Mouse (Mus musculus): ENCODE measurements around the gene Cdk14.
A peak's percentile ranks its signal among the peaks of the same experiment; 100 is the strongest.

Gene Cdk14

GRCm38 (mm10) chr5:5419992-5420455, at the start of gene Cdk14:
Cdk14 (minus strand) TSS chr5:5420312.
- DNase-seq (ENCODE audit: extremely low spot score, low spot score), result no peak

GRCm38 (mm10) chr5:5465256-5465655, 45.1 kb upstream of the Cdk14 start:
- no peak for DNase-seq (ENCODE audit: extremely low spot score, low spot score)

DNA sequence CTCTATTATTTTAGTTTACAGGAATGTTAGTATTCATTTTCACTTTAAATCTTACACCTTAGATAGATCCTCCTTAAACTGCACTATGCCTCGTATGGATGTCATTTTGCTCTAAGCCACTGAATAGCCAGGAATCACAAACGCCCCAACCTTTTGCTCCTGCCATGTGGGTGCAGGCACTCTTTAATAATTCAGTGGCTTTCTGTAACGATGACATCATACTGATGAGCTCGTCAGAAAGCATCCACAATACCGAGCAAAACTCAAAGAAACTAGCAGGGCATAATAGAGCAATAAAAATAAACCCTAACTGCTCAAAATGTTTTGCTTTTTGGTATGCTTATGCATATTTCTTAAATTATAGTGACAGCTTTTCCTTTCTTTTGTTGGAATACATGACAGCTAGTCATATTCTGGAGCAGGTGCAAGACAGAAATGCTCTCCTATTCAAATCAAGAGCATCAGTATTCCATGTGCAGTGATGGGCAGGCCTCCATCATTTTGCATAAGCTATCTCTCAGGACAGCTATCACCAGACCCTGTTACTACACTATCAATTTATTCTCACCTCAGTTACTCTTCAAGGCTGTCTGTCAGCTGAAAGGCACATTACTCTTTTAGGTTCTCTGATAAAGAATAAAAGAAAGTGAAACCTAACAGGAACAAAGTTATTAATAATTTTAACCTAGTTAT, 11.8 kb upstream of the Cdk14 start:
- no peak for DNase-seq (ENCODE audit: extremely low spot score, low spot score)

DNA sequence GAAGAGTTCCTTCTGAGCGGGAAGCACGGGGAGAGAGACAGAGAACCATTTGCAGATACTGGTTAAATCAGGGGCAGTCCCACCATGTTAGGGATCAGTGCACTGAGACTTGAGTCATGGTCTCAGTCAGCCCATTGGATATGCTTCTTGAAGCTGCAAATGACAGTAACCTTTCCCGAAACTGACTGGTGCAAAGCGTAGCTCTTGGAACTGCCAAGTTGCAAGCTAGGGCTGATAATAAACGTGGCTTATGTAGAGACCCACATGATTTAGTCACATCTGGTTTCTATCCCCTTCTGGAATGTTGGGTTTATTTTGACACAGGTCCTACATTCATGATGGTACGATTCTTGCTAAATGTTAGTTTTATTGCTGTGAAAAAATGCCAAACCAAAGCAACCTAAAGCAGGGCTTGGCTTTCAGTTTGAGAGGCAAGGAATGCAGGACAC, 3.6 kb upstream of the Cdk14 start:
- no peak for DNase-seq (ENCODE audit: extremely low spot score, low spot score)

DNA sequence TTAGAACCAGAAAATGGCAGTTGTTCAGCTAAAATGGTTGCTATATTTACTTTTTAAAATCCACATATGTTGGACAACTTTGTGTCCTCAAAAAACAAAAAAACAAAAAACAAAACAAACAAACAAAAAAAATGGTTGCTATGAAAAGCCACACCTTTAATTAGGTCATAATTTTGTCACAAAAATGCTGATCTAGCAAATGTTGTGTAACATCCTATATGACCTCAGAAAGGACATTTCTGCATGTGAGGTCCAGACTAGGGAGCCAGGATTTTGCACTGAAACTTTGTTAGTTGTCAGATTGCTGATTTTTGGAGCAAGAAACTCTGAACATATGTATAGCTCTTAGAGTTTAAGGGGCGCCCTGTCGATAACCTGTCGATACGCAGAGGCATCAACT, 3.0 kb upstream of the Cdk14 start:
- DNase-seq (ENCODE audit: extremely low spot score, low spot score), result no peak

DNA sequence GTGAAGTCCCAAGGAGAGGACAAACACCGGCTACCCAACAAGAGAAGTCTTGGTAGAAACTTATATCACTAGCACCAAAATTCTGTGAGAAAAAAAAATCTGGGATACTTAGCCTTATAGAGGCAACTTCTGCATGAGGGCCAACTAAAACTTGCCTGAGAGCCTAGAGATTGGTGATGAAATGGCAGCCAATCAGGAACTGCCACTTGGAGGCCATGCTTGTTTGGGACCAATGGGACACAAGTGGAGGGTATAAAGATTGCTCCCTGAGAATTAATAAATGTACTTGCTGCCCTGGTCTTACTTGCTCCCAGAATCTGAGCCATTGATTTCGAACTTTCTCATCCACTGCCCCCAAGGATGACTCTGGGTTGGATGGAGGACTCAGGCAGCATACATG, 1.3 kb upstream of the Cdk14 start:
- DNase-seq (ENCODE audit: extremely low spot score, low spot score), result no peak

DNA sequence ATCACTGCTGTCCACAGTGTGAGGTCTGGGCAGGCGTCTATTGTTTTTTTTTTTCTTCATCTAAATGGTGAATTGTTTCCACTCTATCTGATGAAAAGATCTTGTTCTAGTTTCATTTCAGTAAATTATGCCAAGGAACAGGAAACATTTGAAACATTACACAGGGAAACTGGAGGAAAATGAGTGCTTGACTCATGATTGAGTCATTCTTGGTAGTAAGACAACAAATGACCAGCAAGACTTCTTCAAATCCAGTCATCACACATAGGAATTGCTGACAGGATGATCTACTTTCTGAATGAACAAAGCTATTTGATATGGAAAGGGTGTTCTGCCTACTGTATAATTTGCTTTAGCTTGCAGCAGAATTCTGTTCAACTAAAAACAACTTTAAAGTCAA, 859 bp downstream of the Cdk14 start:
- no peak for DNase-seq (ENCODE audit: extremely low spot score, low spot score)

DNA sequence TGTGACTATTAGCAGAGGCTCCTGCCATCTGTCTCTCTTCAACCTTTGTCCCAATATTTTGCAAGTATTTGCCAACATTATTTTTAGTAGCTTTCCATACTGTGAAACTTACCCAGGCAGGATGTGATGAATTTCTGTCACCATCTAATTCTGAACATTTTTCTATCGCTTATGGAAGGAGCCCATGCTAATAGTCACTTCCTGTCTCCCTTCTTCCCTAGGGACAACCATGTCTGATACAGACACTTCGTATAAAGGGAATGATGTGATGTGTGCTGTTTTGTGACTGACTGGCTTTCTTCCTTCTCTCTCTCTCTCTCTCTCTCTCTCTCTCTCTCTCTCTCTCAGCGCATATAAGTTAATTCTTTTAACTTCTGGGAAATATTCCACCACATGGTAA, 5.3 kb downstream of the Cdk14 start:
- DNase-seq (ENCODE audit: extremely low spot score, low spot score), result no peak

- no peak for DNase-seq (ENCODE audit: extremely low spot score, low spot score)
Measured at GRCm38 (mm10) chr5:5411886-5412285, 8.2 kb downstream of the Cdk14 start.

- DNase-seq (ENCODE audit: extremely low spot score, low spot score), result no peak
Measured at GRCm38 (mm10) chr5:5401986-5402385, 18.1 kb downstream of the Cdk14 start.

DNA sequence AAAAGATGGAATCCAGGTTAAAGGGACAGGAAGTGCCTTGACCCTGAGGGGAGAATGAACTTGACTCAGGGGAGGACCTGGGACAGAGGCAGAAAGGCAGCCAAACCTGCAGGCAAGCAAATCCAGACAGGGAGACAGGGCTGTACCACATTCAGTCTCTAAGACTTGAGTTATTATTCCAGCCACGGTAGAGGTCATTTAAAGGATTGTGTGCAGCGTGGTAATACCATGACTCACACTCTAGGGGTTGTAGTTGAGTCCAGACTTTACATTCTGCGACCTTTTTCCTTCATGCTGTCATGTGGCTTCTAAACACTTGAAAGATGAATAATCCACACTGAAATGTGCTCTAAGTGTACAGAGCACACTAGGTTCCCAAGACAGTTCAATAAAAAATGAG, 27.3 kb downstream of the Cdk14 start:
- no peak for DNase-seq (ENCODE audit: extremely low spot score, low spot score)

DNA sequence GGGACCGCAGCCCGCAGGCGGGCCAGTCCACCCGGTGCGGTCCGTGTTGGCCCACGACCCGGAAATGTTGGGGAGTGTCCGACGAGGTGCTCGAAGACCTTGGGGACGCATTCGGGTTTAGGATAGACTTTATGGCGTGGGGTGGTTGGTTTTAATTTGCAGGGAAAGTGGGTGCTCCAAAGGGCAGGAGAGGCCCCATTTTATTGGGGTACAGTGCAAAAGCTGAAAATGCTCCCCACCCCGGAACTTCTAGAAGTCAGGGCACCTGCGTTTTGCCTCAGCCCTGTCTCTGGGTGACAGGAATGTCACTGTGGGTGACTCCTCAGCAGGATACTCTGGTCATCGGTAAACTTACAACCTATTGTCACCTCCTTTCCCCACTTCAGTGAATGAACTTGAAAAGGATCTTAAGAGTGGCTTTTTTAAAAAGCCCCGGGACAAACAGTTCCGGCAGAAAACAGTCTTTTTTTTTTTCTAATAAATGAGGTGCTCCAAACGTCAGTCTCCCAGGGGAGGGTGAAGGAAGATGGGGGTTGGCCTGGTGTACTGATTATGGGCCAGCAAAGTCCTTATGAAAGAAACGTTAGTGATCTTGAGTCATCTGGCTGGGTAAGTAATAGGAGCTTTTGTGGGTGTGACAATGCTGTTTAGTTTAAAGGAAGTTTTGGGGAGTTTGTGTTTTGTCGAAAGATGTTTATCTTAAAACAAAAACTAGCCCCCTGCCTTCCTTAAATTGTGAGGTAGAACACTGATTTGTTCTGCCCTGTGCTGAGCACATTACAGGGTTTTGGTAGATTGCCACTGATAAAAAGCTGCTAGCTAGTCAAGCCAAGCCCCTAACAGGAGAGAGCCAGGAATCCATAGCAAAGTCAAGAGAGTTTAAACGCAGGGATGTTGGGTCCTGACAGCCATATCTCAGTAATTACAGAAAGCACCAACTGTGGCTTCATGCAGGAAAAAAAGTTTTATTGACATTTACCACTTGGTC, 39.1 kb downstream of the Cdk14 start:
- DNase-seq (ENCODE audit: extremely low spot score, low spot score), result no peak

DNA sequence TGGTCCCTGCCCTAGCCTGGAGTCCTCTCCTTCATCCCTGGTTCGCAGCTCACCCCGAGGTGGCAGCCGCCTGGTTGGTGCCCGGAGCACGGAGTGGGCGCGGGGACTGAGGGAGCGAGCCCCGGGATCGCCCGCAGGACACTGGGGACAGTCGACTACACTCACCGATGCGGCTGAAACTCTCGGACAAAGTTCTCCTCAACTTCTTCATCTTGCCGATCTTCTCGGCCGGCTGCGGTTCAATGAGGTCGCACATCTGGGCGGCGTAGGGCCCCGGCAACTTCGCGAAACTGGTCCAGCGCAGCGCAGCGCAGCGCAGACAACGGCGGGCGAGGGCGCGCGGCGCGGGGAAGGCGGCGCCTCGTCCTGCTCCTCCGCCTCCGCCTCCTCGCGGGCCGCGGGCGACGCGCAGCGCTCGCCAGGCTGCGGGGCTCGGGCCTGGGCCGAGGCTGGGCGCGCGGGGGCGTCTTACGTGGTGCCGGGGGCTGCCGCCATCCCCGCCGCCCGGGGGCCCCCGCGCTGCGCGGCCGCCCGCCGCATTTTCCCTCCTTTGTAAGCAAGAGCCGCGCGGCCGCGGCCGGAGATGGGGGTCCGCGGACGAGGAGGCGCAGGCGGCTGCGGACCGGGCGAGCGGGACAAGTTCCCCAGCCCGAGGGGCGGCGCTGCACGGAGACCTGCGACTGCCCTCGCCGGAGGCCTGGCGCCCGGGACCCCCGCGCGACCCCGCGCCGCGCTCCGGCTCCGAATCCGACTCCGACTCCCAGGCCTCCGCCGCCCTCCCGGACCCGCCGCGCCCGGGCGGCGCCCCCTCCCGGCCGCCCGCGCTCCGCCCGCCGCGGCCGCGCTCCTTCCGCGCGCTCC, 40.0 kb downstream of the Cdk14 start:
- DNase-seq (ENCODE audit: extremely low spot score, low spot score), result peak; percentile 82

- no peak for DNase-seq (ENCODE audit: extremely low spot score, low spot score)
Measured at GRCm38 (mm10) chr5:5379501-5379869, 40.6 kb downstream of the Cdk14 start.

DNA sequence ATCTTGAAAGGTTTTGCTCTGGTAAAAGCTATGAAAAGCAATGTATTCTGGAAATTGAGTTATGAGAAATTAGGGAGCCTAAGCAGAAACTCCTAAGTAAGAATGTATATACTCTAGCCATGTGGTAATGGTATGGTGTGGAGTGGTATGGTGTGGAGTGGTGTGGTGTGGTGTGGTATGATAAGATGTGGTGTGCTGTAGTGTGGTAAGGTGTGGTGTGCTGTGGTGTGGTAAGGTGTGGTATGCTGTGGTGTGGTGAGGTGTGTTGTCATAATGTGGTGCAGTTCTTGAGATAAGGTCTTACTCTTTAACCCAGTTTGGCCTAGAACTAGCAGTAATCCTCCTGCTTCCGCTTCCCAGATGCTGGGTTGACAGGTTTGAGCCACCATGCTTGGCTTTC, 45.7 kb downstream of the Cdk14 start:
- no peak for DNase-seq (ENCODE audit: extremely low spot score, low spot score)

DNA sequence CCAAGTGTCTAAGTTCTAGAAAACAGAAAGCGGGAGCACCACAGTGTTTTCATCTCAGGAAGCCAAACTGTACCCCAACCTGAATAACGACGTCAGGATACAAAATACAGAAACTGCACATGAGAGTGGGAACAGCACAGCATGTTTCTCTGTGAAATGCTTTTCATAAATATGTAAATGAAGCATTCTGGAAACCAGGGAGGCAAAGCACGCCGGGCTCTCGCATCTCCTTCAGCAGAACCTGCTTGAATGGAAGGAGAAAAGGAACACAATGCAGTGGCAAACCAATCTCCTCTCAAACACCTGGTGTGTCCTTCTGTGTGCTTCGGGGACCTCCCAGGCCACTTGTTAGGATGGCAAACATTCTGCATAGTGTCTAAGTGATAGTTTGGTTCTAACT, 46.6 kb downstream of the Cdk14 start:
- DNase-seq (ENCODE audit: extremely low spot score, low spot score), result no peak

GRCm38 (mm10) chr5:5372936-5373335, 47.2 kb downstream of the Cdk14 start:
- no peak for DNase-seq (ENCODE audit: extremely low spot score, low spot score)

DNA sequence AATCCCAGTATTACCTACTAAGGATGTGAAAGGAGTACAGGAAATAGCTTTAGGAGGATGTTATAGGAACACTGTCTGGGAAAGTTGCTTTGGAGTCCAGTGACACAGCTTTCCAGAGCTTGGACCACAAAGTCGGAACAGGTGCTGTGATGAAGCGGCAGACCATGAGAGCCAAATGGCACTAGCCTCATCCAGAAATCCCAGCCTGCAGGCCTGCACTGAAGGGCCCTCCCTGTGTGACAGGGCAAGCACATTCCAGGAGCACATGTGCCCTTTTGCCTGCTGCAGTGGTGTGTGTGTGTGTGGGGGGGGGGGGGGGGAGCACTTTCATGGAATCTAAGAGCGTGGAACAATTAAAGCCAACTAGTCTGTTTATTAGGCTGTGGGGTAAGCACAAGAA, 47.8 kb downstream of the Cdk14 start:
- no peak for DNase-seq (ENCODE audit: extremely low spot score, low spot score)

- DNase-seq (ENCODE audit: extremely low spot score, low spot score), result no peak
Measured at GRCm38 (mm10) chr5:5370322-5371082, 49.6 kb downstream of the Cdk14 start.

DNA sequence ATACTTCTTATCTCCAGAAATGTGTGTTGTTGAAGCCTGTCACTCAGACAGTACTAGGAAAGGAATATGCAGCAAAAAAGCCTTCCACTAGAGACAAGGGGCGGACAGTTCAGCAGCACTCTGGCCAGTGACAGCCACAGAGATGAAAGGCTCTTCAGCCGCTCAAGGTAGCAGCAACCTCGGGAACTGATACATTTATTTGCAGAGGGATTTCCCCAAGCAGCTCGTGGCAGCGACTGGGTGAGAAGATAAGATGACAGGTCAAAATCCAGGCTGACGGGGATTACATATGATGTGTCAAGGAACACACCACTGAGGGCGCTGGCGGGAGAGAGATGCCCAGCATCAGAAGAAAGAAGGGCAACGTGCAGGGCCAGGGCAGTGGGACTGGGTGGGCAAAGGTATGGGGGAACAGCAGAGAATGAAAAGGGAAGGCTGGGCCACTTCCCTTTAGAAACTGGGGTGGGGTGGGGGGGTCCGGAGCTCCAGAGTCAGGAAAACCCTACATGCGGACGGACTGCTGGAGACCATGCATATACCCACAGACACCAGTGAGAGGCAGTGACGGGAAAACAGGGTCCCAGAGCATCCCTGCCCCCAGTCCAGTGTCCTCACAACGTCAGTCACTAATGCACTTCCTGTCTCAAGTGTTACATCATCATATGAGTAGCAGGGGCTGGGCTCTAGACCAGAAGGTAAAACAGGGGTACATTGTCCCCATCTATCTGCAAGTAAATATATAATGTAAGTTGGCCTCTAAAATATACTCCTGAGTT, 51.5 kb downstream of the Cdk14 start:
- no peak for DNase-seq (ENCODE audit: extremely low spot score, low spot score)

All from neural tube, embryonic 10.5 days (tissue).